Mouse (Mus musculus) limb, embryonic 11.5 days (tissue): ENCODE measurements around the gene Map2k6. TPM values are rescaled to one million over a fixed set of nuclear protein-coding genes. Genes with fewer than 3 reads are reported as not detected.
A peak's percentile ranks its signal among the peaks of the same experiment; 100 is the strongest.

Experiments used
- ATAC-seq: fragments of 200-750 bp; cut with Nextera tagmentation; 2 replicates; pipeline ENCODE4 v1.8.0; 2017; ENCODE audit warnings: low read depth; ENCODE audit not compliant: insufficient number of reproducible peaks, low FRiP score, low TSS enrichment
- DNase-seq: peaks from one replicate; pipeline ENCODE4 v3.0.0-alpha.2; 2015; ENCODE audit warnings: low spot score
- H3K27ac ChIP-seq: fragments of 300-500 bp; sonication (generic); replicated peaks from 2 replicates; pipeline ENCODE4 v1.5.1; 2014; ENCODE audit warnings: low read depth, mild to moderate bottlenecking, low read length
- H3K27me3 ChIP-seq: fragments of 300-500 bp; sonication (generic); 2 replicates; pipeline ENCODE4 v1.6.1; 2014; ENCODE audit warnings: mild to moderate bottlenecking, low read length, mixed read lengths; ENCODE audit not compliant: control insufficient read depth, insufficient read depth
- H3K36me3 ChIP-seq: fragments of 300-500 bp; sonication (generic); 2 replicates; pipeline ENCODE4 v1.6.1; 2014; ENCODE audit warnings: mild to moderate bottlenecking, low read length, moderate library complexity, mixed read lengths; ENCODE audit not compliant: control insufficient read depth, insufficient read depth
- H3K4me1 ChIP-seq: fragments of 300-500 bp; sonication (generic); 2 replicates; pipeline ENCODE4 v1.6.1; 2014; ENCODE audit warnings: low read length, mixed read lengths; ENCODE audit not compliant: control insufficient read depth, insufficient read depth
- H3K4me2 ChIP-seq: fragments of 300-500 bp; sonication (generic); 2 replicates; pipeline ENCODE4 v1.6.1; 2014; ENCODE audit warnings: low read depth, mild to moderate bottlenecking, moderate library complexity; ENCODE audit not compliant: severe bottlenecking
- H3K4me3 ChIP-seq: fragments of 300-500 bp; sonication (generic); 2 replicates; pipeline ENCODE4 v1.5.1; 2014; ENCODE audit warnings: low read depth, low read length
- H3K9ac ChIP-seq: fragments of 300-500 bp; sonication (generic); 2 replicates; pipeline ENCODE4 v1.6.1; 2014; ENCODE audit warnings: mild to moderate bottlenecking, low read length
- H3K9me3 ChIP-seq: fragments of 300-500 bp; sonication (generic); 2 replicates; pipeline ENCODE4 v1.6.1; 2016; ENCODE audit warnings: low read length; ENCODE audit not compliant: control insufficient read depth
- WGBS: fragments of 180-500 bp; shearing (Covaris S2); extraction: QIAGEN DNeasy Blood & Tissue Kit; methylation state at CpG from one replicate; pipeline ENCODE4 v1.1.7; 2014; 5-methylcytosine and 5-hydroxymethylcytosine counted together
- polyA plus RNA-seq: library from polyadenylated mRNA; unstranded; fragments of >200 nt; fragmentation: Nextera tagmentation; extraction: Ambion mirVana; gene quantifications from 2 replicates; pipeline ENCODE4 v1.2.1, GENCODE M21; 2014

Map2k6 gene
- polyA plus RNA-seq, 1 experiment from 2014 or later: 58.7 TPM

DNA sequence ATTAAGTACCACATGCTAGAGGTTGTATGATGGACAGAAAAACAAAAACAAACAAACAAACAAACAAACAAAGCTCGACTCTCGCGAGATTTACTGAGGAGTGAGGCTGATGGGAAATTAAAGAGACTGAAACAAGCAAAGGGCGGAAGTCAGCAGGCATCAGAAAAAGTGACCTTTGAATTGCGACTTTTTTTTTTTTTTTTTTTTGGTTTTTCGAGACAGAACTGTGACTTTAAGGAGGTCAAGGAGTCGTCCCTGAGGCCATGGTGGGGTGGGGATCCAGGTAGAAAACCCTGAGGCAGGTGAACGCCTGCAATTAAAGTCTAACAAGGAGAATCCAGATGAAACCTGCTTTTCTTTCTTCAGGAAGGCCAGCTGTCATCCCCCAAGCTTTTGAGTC is 27.1 kb upstream of the Map2k6 start:
- Histone ChIP-seq H3K36me3 (no peaks in the 10 kb centered on the region), H3K4me3 (no peak overlapping the region), H3K9me3 (no peaks in the 10 kb centered on the region), H3K4me1 (peaks cover 5% of the 10 kb centered on the region), H3K27me3 (no peaks in the 10 kb centered on the region), H3K27ac (no peak overlapping the region), H3K4me2 (no peak overlapping the region), H3K9ac (no peak overlapping the region)
- WGBS: 60% methylated on average over 8 of the region's 8 CpGs
- DNase-seq (no peak), ATAC-seq (no peak)

DNA sequence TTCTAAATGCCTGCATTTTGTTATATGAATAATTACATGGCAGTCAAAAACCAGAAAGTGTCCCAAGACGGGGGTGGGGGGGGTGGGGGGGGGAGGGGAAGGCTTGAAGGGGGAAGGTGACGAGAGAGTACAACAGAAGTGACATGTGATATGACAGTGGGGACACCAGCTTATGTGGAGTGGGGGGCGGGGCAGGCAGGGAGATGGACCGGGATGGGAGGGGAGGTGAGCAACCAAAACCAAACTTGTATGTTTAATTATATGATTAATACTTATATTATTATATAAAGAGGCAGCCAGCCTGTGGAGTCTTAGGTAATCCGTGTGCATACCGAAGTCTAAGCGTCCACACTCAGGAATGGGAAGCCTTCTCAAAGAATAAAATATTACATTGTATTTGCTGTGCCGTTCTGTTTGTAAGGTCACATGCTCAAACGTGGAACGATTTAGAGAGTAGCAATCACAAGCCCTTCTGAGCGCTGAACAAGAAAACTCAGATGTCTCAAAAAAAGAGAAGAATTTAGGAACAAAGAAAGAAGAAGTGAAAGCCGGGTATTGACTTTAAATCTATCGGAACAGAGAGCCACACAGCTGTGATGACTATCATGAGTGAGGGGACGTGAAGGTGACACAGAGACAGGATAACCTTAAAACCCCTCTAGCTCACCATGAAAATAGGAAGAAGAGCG is 26.5 kb upstream of the Map2k6 start:
- H3K9ac ChIP-seq: no peak overlapping the region
- no peak for DNase-seq
- H3K4me3 ChIP-seq: no peak overlapping the region
- H3K27ac ChIP-seq: no peak overlapping the region
- WGBS: 89% methylated on average over 14 of the region's 15 CpGs
- peaks cover 5% of the 10 kb centered on the region for H3K4me1 ChIP-seq
- ATAC-seq: no peak
- no peaks in the 10 kb centered on the region for H3K36me3 ChIP-seq
- H3K27me3 ChIP-seq: no peaks in the 10 kb centered on the region
- H3K9me3 ChIP-seq: no peaks in the 10 kb centered on the region
- no peak overlapping the region for H3K4me2 ChIP-seq

DNA sequence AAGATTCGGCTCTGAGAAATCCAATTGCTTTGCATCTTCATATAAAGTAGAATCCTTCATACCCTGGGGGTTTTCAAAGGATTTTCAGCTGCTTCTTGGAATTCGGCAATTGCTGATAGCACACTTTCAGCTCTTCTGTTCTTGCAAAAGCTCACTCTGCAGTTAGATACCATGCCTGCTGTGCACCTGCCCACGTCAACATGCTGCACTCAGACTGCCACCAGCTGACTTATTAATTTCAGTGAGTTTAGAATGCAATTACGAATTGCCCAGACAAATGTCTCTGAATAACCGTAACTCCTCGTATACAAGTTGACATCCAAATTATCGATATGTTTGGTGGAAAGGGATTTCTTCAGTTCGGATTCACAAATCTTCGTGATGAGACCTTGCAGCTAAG is 24.9 kb upstream of the Map2k6 start:
- Histone ChIP-seq H3K9me3 (no peaks in the 10 kb centered on the region), H3K9ac (no peak overlapping the region), H3K4me1 (peaks cover 5% of the 10 kb centered on the region), H3K36me3 (no peaks in the 10 kb centered on the region), H3K4me3 (no peak overlapping the region), H3K27ac (no peak overlapping the region), H3K27me3 (no peaks in the 10 kb centered on the region), H3K4me2 (no peak overlapping the region)
- WGBS: 88% methylated on average over 9 of the region's 9 CpGs
- ATAC-seq (no peak), DNase-seq (no peak)

DNA sequence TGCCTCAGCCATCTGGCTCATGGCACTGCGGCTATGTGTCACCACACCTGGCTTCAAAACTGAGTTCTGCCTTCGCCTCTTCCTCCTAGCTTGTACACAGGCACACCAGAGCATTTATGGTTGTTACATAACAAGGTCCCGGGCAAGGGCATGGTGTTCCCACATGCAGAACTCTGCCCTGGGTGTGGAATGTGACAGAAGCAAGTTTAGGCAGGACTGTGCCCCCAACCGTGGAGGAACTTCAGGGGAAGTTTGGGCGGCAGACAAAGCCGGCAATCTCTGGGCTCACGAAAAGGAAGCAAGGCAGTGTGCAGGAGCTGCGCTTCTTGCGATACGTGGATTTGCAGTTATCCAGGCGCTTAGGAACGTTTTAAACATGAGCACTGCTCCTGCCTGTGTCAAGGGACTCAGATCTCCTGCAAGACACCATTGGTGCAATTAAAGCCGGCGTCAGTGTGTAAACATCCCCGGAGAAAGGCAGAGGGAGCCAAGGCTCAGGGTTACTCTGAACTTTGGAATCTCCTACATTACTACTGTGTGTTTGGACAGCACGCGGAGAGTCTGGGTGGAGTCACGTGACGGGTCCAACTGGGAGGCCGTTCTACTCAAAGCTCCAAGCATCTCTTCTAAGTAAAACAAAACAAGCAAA is 19.1 kb upstream of the Map2k6 start:
- Histone ChIP-seq H3K4me1 (peaks cover 7% of the 10 kb centered on the region), H3K4me2 (peak overlapping the region; percentile 77), H3K27ac (peak overlapping the region; percentile 47; the same call in 1 of the 2 replicates), H3K27me3 (no peaks in the 10 kb centered on the region), H3K9ac (peak overlapping the region; percentile 62), H3K36me3 (no peaks in the 10 kb centered on the region), H3K4me3 (peak overlapping the region; percentile 27), H3K9me3 (no peaks in the 10 kb centered on the region)
- peak; percentile 79 for ATAC-seq
- peak; percentile 73 for DNase-seq
- WGBS: 8% methylated on average over 20 of the region's 20 CpGs

DNA sequence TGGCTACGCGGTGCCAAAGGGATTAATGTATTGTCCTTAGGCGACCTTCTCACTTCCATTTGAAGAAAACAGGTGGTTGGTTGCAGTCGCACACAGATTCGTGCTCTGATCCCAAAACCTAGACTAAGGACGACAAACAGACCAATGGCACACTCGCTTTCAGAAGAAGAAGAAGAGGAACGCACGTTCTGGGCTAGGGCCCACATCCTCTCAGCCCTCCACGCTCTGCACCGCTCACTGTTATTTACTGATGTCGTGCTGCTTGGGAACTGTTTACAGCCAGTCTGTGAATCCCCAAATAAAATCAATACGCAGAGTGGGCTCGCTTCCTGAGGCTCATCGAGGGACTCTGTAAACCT is 18.6 kb upstream of the Map2k6 start:
- no peak for ATAC-seq
- DNase-seq: no peak
- 26% methylated on average over 15 of the region's 15 CpGs for WGBS
- peak overlapping the region; percentile 27 for H3K4me3 ChIP-seq
- no peaks in the 10 kb centered on the region for H3K36me3 ChIP-seq
- H3K4me2 ChIP-seq: peak overlapping the region; percentile 77
- no peaks in the 10 kb centered on the region for H3K27me3 ChIP-seq
- no peaks in the 10 kb centered on the region for H3K9me3 ChIP-seq
- no peak overlapping the region; the same call in 1 of the 2 replicates for H3K27ac ChIP-seq
- peak overlapping the region; percentile 62; the same call in 1 of the 2 replicates for H3K9ac ChIP-seq
- H3K4me1 ChIP-seq: peaks cover 7% of the 10 kb centered on the region

DNA sequence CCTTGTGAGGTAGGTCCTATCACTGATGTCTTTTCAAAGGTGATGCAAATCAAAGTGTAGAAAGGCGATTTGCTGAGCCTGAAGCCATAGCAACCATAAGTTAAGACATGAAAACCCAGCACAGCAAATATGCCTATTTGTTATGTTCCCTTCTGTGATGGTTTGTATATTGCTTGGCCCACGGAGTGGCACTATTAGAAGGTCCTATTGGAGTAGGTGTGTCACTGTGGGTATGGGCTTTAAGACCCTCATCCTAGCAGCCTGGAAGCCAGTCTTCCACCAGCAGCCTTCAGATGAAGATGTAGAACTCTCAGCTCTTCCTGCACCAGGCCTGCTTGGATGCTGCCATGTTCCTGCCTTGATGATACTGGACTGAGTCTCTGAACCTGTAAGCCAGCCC is 13.4 kb upstream of the Map2k6 start:
- H3K27ac ChIP-seq: no peak overlapping the region
- no peak overlapping the region for H3K9ac ChIP-seq
- ATAC-seq (no peak), DNase-seq (no peak)
- H3K36me3 ChIP-seq: no peaks in the 10 kb centered on the region
- WGBS: 83% methylated on average over 2 of the region's 2 CpGs
- H3K27me3 ChIP-seq: no peaks in the 10 kb centered on the region
- no peaks in the 10 kb centered on the region for H3K4me1 ChIP-seq
- no peak overlapping the region for H3K4me3 ChIP-seq
- no peaks in the 10 kb centered on the region for H3K9me3 ChIP-seq
- no peak overlapping the region for H3K4me2 ChIP-seq

DNA sequence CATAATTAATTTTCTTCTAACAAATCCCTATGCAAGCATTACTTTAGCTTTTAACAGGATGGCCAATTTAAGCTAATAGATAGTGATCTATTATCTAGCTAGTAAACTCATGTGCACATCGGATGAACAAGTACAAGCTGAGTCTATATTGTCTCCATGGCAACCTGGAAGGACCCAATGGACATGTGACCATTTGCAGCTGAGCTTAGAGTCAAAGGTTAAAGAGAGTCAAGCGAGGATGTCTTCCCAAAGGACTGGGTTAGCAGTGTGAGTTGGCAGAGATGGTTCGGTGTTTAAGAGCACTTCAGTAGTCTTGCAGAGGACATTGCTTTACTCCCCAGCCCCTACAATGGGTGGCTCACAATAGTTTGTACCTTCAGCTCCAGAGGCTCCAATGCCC is 6.2 kb upstream of the Map2k6 start:
- Histone ChIP-seq H3K36me3 (no peaks in the 10 kb centered on the region), H3K27me3 (no peaks in the 10 kb centered on the region), H3K27ac (no peak overlapping the region), H3K4me2 (no peak overlapping the region), H3K9ac (no peak overlapping the region), H3K4me3 (no peak overlapping the region), H3K9me3 (no peaks in the 10 kb centered on the region), H3K4me1 (no peaks in the 10 kb centered on the region)
- no peak for ATAC-seq
- 88% methylated on average over 3 of the region's 3 CpGs for whole genome bisulfite sequencing
- no peak for DNase-seq

DNA sequence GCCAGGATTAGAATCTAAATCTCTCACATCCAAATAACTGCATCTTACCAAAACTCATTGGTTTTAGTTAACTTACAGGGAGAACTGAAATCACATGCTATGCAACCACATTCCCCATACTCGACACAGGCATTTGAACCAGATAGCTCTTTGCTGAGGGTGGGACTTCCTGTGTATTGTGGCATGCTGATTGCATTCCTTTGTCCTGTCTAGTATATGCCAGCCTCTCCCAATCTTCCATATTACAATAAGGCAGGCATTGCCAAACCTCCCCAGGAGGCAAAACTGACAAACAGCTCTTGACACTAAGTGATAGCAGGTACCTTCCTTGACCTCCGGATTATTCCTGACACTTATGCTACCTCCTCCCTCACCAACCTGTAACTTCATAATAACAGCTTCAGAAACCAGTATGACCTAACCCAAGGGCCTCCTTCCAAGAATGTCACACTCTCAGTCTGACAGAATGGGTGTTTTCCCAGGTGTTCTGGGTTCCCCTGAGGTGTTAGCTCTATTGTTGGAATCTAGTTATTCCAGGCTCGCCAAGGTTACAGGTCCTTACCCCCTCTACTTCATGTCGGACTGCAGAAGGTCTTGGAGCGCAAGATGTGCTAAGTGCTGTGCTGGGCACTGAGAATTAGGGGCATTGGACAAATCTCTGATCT is 4.0 kb upstream of the Map2k6 start:
- Histone ChIP-seq H3K9me3 (no peaks in the 10 kb centered on the region), H3K4me3 (no peak overlapping the region), H3K4me1 (0 out of 2 replicates have a peak, but pooled peaks cover 2% of the 10 kb centered on the region), H3K36me3 (no peaks in the 10 kb centered on the region), H3K9ac (no peak overlapping the region), H3K27me3 (no peaks in the 10 kb centered on the region), H3K27ac (no peak overlapping the region), H3K4me2 (no peak overlapping the region)
- ATAC-seq (no peak), DNase-seq (no peak)
- 81% methylated on average over 5 of the region's 5 CpGs for WGBS
